Mouse (Mus musculus): ENCODE data around the gene Slc27a5. TPM values are rescaled to one million over a fixed set of nuclear protein-coding genes. Genes with fewer than 3 reads are reported as not detected.

The Slc27a5 gene
- polyA plus RNA-seq, 1 experiment from 2014 or later = not detected

- DNase-seq (ENCODE audit: low spot score) = peak; percentile 87
- WGBS = under 1% methylated on average over 23 of the region's 23 CpGs
These were observed 32.3 kb downstream of the Slc27a5 start, which contains the start of gene Zfp324 for GRCm38 (mm10) chr7:12965678-12966091. TSS of gene Zfp324 (plus strand) at chr7:12965838.

GRCm38 (mm10) chr7:12961511-12962141, 36.4 kb downstream of the Slc27a5 start:
- 4% methylated on average over 29 of the region's 29 CpGs for WGBS
- Histone ChIP-seq H3K4me1 (replicated peaks; ENCODE audit: control insufficient read depth, insufficient read depth, low read length) (peaks cover 4% of the 10 kb centered on the region; the same call in 1 of the 2 replicates), H3K9me3 (ENCODE audit: control insufficient read depth, low read length) (no peaks in the 10 kb centered on the region), H3K27me3 (ENCODE audit: control insufficient read depth, insufficient read depth, low read length) (no peaks in the 10 kb centered on the region), H3K36me3 (ENCODE audit: control insufficient read depth, insufficient read depth, low read length) (no peaks in the 10 kb centered on the region), H3K4me2 (replicated peaks; ENCODE audit: low read depth, low read length) (peak overlapping the region; percentile 45), H3K9ac (ENCODE audit: low read depth, low read length) (peak overlapping the region; percentile 62), H3K4me3 (ENCODE audit: low read depth, low read length) (peak overlapping the region; percentile 34), H3K27ac (ENCODE audit: low read depth, low read length) (peak overlapping the region; percentile 43; the same call in 1 of the 2 replicates)
- peak; percentile 75 for ATAC-seq (ENCODE audit: low FRiP score)
- DNase-seq (ENCODE audit: low spot score) = peak; percentile 80

More at GRCm38 (mm10) chr7:12965678-12966091, 32.3 kb downstream of the Slc27a5 start, which contains the start of gene Zfp324:
- Histone ChIP-seq H3K4me1 (replicated peaks; ENCODE audit: control insufficient read depth, insufficient read depth, low read length) (peaks cover 4% of the 10 kb centered on the region; the same call in 1 of the 2 replicates), H3K36me3 (ENCODE audit: control insufficient read depth, insufficient read depth, low read length) (no peaks in the 10 kb centered on the region; the same call in 1 of the 2 replicates), H3K4me2 (replicated peaks; ENCODE audit: low read depth, low read length) (peak within 1 kb of the TSS; percentile 87), H3K27ac (ENCODE audit: low read depth, low read length) (peak within 1 kb of the TSS; percentile 67), H3K9me3 (ENCODE audit: control insufficient read depth, low read length) (no peaks in the 10 kb centered on the region), H3K27me3 (ENCODE audit: control insufficient read depth, insufficient read depth, low read length) (no peaks in the 10 kb centered on the region), H3K9ac (ENCODE audit: low read depth, low read length) (peak within 1 kb of the TSS; percentile 96), H3K4me3 (ENCODE audit: low read depth, low read length) (peak within 1 kb of the TSS; percentile 84)
- ATAC-seq (ENCODE audit: low FRiP score) = peak; percentile 94

GRCm38 (mm10) chr7:12959718-12960117, 38.3 kb downstream of the Slc27a5 start:
- 15% methylated on average over 4 of the region's 4 CpGs for WGBS
- no peaks in the 10 kb centered on the region for H3K4me1 ChIP-seq (replicated peaks; ENCODE audit: control insufficient read depth, insufficient read depth, low read length)
- no peak overlapping the region for H3K9ac ChIP-seq (ENCODE audit: low read depth, low read length)
- no peak for DNase-seq (ENCODE audit: low spot score)
- no peak for ATAC-seq (ENCODE audit: low FRiP score)
- H3K36me3 ChIP-seq (ENCODE audit: control insufficient read depth, insufficient read depth, low read length) = no peaks in the 10 kb centered on the region
- H3K27ac ChIP-seq (ENCODE audit: low read depth, low read length) = no peak overlapping the region
- H3K4me3 ChIP-seq (ENCODE audit: low read depth, low read length) = no peak overlapping the region
- H3K27me3 ChIP-seq (ENCODE audit: control insufficient read depth, insufficient read depth, low read length) = no peaks in the 10 kb centered on the region
- H3K9me3 ChIP-seq (ENCODE audit: control insufficient read depth, low read length) = no peaks in the 10 kb centered on the region
- no peak overlapping the region for H3K4me2 ChIP-seq (replicated peaks; ENCODE audit: low read depth, low read length)

- H3K4me2 ChIP-seq (replicated peaks; ENCODE audit: low read depth, low read length) = no peak overlapping the region
- H3K27me3 ChIP-seq (ENCODE audit: control insufficient read depth, insufficient read depth, low read length) = no peaks in the 10 kb centered on the region
- H3K36me3 ChIP-seq (ENCODE audit: control insufficient read depth, insufficient read depth, low read length) = no peaks in the 10 kb centered on the region
- DNase-seq (ENCODE audit: low spot score) = no peak
- no peak overlapping the region for H3K4me3 ChIP-seq (ENCODE audit: low read depth, low read length)
- no peaks in the 10 kb centered on the region for H3K4me1 ChIP-seq (replicated peaks; ENCODE audit: control insufficient read depth, insufficient read depth, low read length)
- ATAC-seq (ENCODE audit: low FRiP score) = no peak
- H3K9me3 ChIP-seq (ENCODE audit: control insufficient read depth, low read length) = no peaks in the 10 kb centered on the region
- H3K27ac ChIP-seq (ENCODE audit: low read depth, low read length) = no peak overlapping the region
- H3K9ac ChIP-seq (ENCODE audit: low read depth, low read length) = no peak overlapping the region
- 86% methylated on average over 4 of the region's 4 CpGs for WGBS
These were observed 39.0 kb downstream of the Slc27a5 start for GRCm38 (mm10) chr7:12958948-12959347.

- ATAC-seq (ENCODE audit: low FRiP score) = no peak
- H3K4me1 ChIP-seq (replicated peaks; ENCODE audit: control insufficient read depth, insufficient read depth, low read length) = no peaks in the 10 kb centered on the region
- H3K4me2 ChIP-seq (replicated peaks; ENCODE audit: low read depth, low read length) = no peak overlapping the region
- H3K9me3 ChIP-seq (ENCODE audit: control insufficient read depth, low read length) = no peaks in the 10 kb centered on the region
- no peak overlapping the region for H3K9ac ChIP-seq (ENCODE audit: low read depth, low read length)
- no peaks in the 10 kb centered on the region for H3K36me3 ChIP-seq (ENCODE audit: control insufficient read depth, insufficient read depth, low read length)
- H3K27ac ChIP-seq (ENCODE audit: low read depth, low read length) = no peak overlapping the region
- no peak for DNase-seq (ENCODE audit: low spot score)
- no peak overlapping the region for H3K4me3 ChIP-seq (ENCODE audit: low read depth, low read length)
- WGBS = 77% methylated on average over 5 of the region's 5 CpGs
- H3K27me3 ChIP-seq (ENCODE audit: control insufficient read depth, insufficient read depth, low read length) = no peaks in the 10 kb centered on the region
These were observed 40.5 kb downstream of the Slc27a5 start for GRCm38 (mm10) chr7:12957511-12957910.

- ATAC-seq (ENCODE audit: low FRiP score) (no peak), DNase-seq (ENCODE audit: low spot score) (no peak)
- Histone ChIP-seq H3K36me3 (ENCODE audit: control insufficient read depth, insufficient read depth, low read length) (no peaks in the 10 kb centered on the region), H3K9me3 (ENCODE audit: control insufficient read depth, low read length) (no peaks in the 10 kb centered on the region), H3K4me1 (replicated peaks; ENCODE audit: control insufficient read depth, insufficient read depth, low read length) (peaks cover 2% of the 10 kb centered on the region; the same call in 1 of the 2 replicates), H3K4me2 (replicated peaks; ENCODE audit: low read depth, low read length) (no peak overlapping the region), H3K4me3 (ENCODE audit: low read depth, low read length) (no peak overlapping the region), H3K27ac (ENCODE audit: low read depth, low read length) (no peak overlapping the region), H3K27me3 (ENCODE audit: control insufficient read depth, insufficient read depth, low read length) (no peaks in the 10 kb centered on the region), H3K9ac (ENCODE audit: low read depth, low read length) (no peak overlapping the region)
- WGBS = 57% methylated on average over 3 of the region's 3 CpGs
These were observed 43.1 kb downstream of the Slc27a5 start for GRCm38 (mm10) chr7:12954896-12955295.

- ATAC-seq (ENCODE audit: low FRiP score) = no peak
- H3K9me3 ChIP-seq (ENCODE audit: control insufficient read depth, low read length) = no peaks in the 10 kb centered on the region
- no peaks in the 10 kb centered on the region for H3K36me3 ChIP-seq (ENCODE audit: control insufficient read depth, insufficient read depth, low read length)
- peak overlapping the region; percentile 64 for H3K9ac ChIP-seq (ENCODE audit: low read depth, low read length)
- H3K27me3 ChIP-seq (ENCODE audit: control insufficient read depth, insufficient read depth, low read length) = no peaks in the 10 kb centered on the region
- no peak for DNase-seq (ENCODE audit: low spot score)
- H3K4me3 ChIP-seq (ENCODE audit: low read depth, low read length) = peak overlapping the region; percentile 39
- peak overlapping the region; percentile 78 for H3K4me2 ChIP-seq (replicated peaks; ENCODE audit: low read depth, low read length)
- peaks cover 2% of the 10 kb centered on the region; the same call in 1 of the 2 replicates for H3K4me1 ChIP-seq (replicated peaks; ENCODE audit: control insufficient read depth, insufficient read depth, low read length)
- 5% methylated on average over 16 of the region's 16 CpGs for WGBS
- H3K27ac ChIP-seq (ENCODE audit: low read depth, low read length) = peak overlapping the region; percentile 43
These were observed 48.1 kb downstream of the Slc27a5 start for GRCm38 (mm10) chr7:12949872-12950229.

- Histone ChIP-seq H3K4me1 (replicated peaks; ENCODE audit: control insufficient read depth, insufficient read depth, low read length) (peaks cover 2% of the 10 kb centered on the region; the same call in 1 of the 2 replicates), H3K9me3 (ENCODE audit: control insufficient read depth, low read length) (no peaks in the 10 kb centered on the region), H3K9ac (ENCODE audit: low read depth, low read length) (peak overlapping the region; percentile 64), H3K36me3 (ENCODE audit: control insufficient read depth, insufficient read depth, low read length) (no peaks in the 10 kb centered on the region), H3K27me3 (ENCODE audit: control insufficient read depth, insufficient read depth, low read length) (no peaks in the 10 kb centered on the region), H3K4me3 (ENCODE audit: low read depth, low read length) (peak overlapping the region; percentile 39), H3K27ac (ENCODE audit: low read depth, low read length) (peak overlapping the region; percentile 43), H3K4me2 (replicated peaks; ENCODE audit: low read depth, low read length) (peak overlapping the region; percentile 78)
- 11% methylated on average over 35 of the region's 35 CpGs for WGBS
- peak; percentile 93 for DNase-seq (ENCODE audit: low spot score)
- ATAC-seq (ENCODE audit: low FRiP score) = peak; percentile 98
These were observed 48.7 kb downstream of the Slc27a5 start for GRCm38 (mm10) chr7:12949032-12949871.
